Mouse (Mus musculus): Measurements from ENCODE around the gene Trim38.

Gene Trim38

DNA sequence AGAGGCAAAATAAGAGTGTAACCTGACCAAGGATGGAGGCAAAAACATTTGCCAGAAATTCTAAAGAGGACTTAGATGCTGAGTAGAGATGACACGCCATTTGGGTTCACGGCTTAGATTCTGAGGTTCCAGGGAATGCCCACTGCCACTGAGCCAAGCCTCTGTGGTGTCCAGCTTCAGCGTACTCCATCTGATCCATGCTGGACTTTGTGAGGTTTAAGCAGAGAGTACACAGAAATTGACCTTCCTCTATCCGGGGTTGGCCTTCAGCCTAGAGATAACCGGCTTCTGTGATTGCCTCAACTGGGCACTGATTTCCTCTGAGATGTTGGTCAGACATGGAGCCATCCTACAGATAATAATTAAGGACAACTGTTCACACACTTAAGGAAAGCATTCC is 66.9 kb downstream of the Trim38 start:
- no peak for DNase-seq

DNA sequence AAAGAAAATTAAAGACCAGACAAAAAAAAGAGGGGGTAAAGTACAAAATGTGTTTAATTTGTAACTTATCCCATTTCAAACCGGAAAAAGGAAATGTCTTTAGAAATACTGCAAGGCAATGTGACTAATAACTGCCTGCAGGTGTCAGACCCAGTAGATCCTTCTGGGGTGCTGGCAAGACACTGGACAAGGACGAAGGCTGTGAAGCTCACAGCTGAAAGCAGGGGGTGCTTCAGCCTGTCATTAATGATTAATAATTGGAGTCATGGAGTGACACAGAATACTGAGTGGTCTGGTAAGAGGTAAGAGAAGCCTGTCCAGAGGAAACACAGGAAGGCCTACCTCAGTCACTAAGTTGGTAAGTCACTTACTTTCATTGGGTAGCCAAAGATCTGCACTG is 69.6 kb downstream of the Trim38 start, which contains the start of gene Slc17a3:
Gene Slc17a3 (plus strand): TSS at position 127 of the 400 bp plus-strand sequence.
- no peak for DNase-seq

Measured in cerebellum, postnatal 25 days (tissue).